Mouse (Mus musculus): ENCODE measurements around the gene Fhl3. TPM values are rescaled to one million over a fixed set of nuclear protein-coding genes. Genes with fewer than 3 reads are reported as not detected.

Gene Fhl3
- polyA plus RNA-seq, 1 experiment from 2014 or later: 3.9 TPM

DNA sequence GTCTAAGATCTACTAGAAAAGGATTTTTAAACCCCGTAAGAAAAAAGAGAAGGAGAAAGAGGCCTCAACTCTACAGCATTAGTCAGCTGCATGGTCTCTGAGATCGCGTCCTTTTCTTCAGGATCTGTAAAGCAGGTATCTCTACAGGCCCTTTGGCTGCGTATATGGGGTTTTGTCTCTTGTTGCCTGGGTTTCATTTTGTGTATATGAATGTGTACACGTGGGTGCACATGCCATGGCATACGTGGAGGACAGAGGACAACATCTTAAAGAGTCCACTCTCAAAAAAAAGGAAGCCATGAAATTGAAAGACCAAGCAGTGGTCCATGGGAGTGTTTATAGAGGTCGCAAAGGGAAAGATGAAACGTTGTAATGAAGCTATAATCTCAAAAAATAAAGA is 9.0 kb upstream of the Fhl3 start:
- no peak overlapping the region for H3K27ac ChIP-seq

DNA sequence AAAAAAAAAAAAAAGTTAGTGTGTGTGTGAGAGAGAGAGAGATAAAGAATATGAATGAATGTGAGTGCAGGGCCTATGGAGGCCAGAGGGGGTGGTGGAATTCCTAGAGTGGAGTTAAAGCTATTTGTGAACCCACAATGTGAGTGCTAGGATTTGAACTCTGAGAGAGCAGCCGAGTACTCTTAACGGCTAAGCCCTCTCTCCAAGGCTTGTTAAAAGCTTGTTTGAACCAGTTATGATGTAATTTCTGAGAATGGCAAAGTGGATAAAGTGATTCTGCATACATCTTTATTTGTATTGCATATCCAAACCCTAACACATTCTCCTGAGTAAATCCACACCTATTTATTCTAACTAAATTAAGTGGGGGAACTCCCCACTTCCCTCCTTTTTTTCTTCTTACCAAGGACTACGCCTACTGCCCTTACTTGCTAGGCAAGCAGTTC is 8.1 kb upstream of the Fhl3 start:
- DNase-seq (ENCODE audit: low spot score): no peak
- H3K36me3 ChIP-seq: peaks cover 14% of the 10 kb centered on the region; the same call in 1 of the 2 replicates
- peaks cover 14% of the 10 kb centered on the region for H3K27me3 ChIP-seq (ENCODE audit: insufficient read depth, poor library complexity, severe bottlenecking)
- H3K4me1 ChIP-seq: peaks cover 14% of the 10 kb centered on the region; the same call in 1 of the 2 replicates
- WGBS: 63% methylated on average over 3 of the region's 3 CpGs
- H3K4me3 ChIP-seq: peak overlapping the region; percentile 88
- peak overlapping the region; percentile 92; the same call in 1 of the 2 replicates for H3K27ac ChIP-seq
- no peaks in the 10 kb centered on the region for H3K9me3 ChIP-seq

More for the DNA sequence above, 9.0 kb upstream of the Fhl3 start:
- H3K36me3 ChIP-seq: peaks cover 18% of the 10 kb centered on the region; the same call in 1 of the 2 replicates
- DNase-seq (ENCODE audit: low spot score): no peak
- peaks cover 14% of the 10 kb centered on the region for H3K27me3 ChIP-seq (ENCODE audit: insufficient read depth, poor library complexity, severe bottlenecking)
- H3K4me1 ChIP-seq: peaks cover 14% of the 10 kb centered on the region; the same call in 1 of the 2 replicates
- 80% methylated on average over 8 of the region's 8 CpGs for WGBS
- no peaks in the 10 kb centered on the region for H3K9me3 ChIP-seq
- no peak overlapping the region for H3K4me3 ChIP-seq

DNA sequence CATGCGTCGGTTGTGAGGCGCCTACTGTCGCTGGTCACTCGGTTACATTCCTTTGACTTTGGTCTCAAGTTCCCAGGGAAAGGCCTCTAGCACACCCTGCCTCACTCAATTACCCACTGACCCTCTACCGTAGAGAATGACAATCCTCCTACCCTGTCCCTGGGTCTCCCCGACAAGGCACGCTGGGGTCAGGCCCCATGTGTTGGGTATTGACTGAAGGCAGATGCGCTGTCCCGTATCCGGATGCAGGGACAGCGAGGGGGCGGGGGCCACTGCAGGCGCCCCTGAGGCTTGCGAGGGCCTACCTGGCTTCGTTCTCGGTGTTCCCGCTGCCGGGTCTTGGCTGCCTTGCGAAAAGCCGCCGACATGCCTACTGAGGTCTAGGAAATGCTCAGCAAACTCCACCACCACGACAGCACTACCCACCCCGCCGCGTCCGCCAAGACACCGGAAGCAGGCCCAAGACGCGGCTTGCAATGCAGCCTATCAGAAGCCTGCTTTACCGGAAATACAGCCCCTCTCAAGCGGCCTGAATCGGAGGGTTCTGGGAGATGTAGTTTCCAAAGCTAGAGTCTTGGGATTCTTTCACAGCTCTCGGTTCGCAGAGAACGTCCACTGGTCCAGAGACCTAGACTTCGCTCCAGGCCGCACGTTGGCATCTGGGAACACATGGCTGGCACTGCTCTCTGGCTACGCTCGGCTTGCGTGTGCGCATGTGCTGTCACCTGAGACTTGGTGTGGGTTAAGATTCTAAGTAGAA is 7.2 kb upstream of the Fhl3 start, which contains the start of gene Utp11:
TSS of gene Utp11 (minus strand) at position 466 of the 760 bp plus-strand sequence.
- Histone ChIP-seq H3K4me3 (peak within 1 kb of the TSS; percentile 88), H3K27ac (peak within 1 kb of the TSS; percentile 92), H3K27me3 (ENCODE audit: insufficient read depth, poor library complexity, severe bottlenecking) (peaks cover 14% of the 10 kb centered on the region), H3K4me1 (peaks cover 14% of the 10 kb centered on the region; the same call in 1 of the 2 replicates), H3K9me3 (no peaks in the 10 kb centered on the region), H3K36me3 (0 out of 2 replicates have a peak, but pooled peaks cover 8% of the 10 kb centered on the region)
- DNase-seq (ENCODE audit: low spot score): peak; percentile 96
- under 1% methylated on average over 43 of the region's 43 CpGs for WGBS

DNA sequence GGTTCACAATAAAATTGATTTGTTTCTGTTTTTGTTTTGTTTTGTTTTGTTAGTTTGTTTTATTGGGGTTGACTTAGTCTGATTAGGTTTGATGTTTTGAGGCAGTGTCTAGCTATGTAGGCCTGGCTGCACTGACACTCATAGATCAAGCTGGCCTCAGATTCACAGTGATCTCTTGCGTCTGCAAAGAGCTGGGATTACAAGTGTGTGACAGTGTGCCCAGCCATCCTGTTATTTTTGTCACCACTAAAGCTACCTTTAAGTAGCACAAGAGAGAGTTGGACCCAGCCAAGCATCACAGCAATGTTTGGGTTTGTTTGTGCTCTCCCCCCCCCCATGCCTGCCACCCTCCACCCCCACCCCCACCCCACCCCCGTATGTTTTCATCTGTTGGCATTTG is 5.9 kb upstream of the Fhl3 start:
- H3K4me1 ChIP-seq: peaks cover 15% of the 10 kb centered on the region
- 68% methylated on average over 2 of the region's 2 CpGs for WGBS
- no peaks in the 10 kb centered on the region for H3K9me3 ChIP-seq
- no peaks in the 10 kb centered on the region for H3K36me3 ChIP-seq
- no peak overlapping the region for H3K27ac ChIP-seq
- H3K27me3 ChIP-seq (ENCODE audit: insufficient read depth, poor library complexity, severe bottlenecking): peaks cover 14% of the 10 kb centered on the region
- no peak for DNase-seq (ENCODE audit: low spot score)
- no peak overlapping the region for H3K4me3 ChIP-seq

DNA sequence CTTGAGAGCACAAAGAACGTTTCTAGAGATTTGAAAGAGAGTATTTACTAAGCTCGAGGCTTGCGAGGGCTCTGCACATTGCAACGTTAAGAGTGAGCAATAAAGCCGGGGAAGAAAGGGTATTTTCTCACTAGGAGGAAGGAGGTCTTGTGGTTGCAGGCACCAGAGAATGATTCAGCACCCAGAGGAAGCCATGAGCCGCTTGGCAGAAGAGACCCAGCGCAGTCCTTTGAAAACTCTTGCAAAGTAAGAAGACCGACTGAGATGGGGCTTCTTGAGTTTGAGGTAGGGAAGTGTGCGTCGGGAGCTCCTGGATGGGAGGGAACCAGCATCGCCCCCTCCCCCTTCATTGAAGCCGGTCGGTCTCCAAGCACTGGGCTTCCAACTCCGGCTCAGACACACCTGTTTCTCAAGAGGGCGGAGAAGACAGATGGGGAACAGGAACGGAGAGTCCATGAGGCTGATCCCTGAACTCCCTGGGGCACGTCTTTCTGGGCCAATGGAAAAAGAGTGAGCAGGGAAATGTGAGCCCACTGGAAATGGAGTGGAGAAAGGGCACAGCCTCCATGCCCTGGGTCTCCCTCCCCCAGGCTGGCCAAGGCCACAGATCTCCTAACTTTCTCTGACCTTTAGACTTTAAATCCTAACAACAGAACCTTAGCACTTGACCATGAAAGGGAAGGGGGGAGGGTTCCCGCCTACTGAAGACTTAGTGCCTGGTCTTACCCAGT is 4.5 kb upstream of the Fhl3 start:
- WGBS: 19% methylated on average over 18 of the region's 18 CpGs
- Histone ChIP-seq H3K9me3 (no peaks in the 10 kb centered on the region), H3K27ac (no peak overlapping the region; the same call in 1 of the 2 replicates), H3K27me3 (ENCODE audit: insufficient read depth, poor library complexity, severe bottlenecking) (peaks cover 14% of the 10 kb centered on the region), H3K4me3 (peak overlapping the region; percentile 13; the same call in 1 of the 2 replicates), H3K36me3 (no peaks in the 10 kb centered on the region), H3K4me1 (peaks cover 28% of the 10 kb centered on the region)
- no peak for DNase-seq (ENCODE audit: low spot score)

DNA sequence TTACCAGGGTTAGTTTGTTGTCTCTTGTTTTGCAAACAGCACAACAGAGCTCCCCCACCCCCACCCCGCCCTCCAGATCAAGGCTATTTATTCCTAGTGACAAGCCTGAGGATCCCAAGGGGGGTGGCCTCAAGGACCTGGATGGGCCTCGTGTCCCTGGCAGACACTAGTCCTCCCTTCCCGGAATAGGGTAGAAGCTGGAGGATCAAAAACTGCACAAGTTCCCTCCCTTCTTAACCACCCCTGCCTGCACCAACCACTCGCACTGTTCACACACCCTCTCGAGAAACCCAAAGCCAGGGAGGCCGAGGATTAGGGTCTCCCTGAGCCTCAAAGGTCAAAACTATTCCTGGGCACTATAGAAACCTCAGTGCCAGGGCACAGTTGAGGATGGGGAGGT is 710 bp upstream of the Fhl3 start:
- peaks cover 54% of the 10 kb centered on the region for H3K4me1 ChIP-seq
- 13% methylated on average over 6 of the region's 6 CpGs for WGBS

DNA sequence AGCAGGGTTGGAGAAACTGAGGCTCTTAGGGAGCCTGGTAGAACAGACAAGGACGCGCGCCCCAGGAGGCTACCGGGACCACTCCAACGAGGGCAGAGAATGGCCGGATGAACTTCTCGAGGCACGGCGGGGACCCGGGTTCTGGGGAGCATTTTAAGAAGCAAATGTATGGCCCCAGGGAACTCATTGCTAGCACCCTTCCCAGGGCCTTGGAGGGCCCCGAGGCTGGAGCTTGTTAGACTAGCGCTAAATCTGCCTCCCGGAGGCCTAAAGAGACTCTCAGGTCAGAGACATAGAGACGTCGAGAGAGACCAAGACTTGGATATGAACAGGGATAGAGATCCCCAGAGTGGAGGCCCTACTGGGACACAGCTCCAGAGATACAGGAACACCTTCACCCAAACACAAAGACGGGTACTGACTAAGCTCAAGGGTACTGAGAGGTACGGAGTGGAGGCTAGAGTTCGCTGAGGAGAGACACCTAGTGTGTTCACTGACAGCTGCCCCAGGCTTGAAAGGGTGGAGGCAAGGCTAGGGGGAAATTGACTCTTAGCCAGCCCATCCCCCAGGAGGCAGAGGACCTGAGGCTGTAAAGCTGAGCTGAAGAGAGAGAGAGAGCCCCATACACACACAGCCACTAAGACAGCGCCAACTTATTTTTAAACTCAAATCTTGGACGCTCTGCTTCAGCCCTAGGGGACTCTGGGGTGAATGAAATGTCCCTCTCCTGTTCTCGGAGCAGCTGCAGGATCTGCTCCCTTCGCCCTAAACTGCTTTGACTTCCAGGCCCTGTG is 748 bp downstream of the Fhl3 start:
- H3K27me3 ChIP-seq (ENCODE audit: insufficient read depth, poor library complexity, severe bottlenecking): peaks cover under 1% of the 10 kb centered on the region
- DNase-seq (ENCODE audit: low spot score): no peak
- peak overlapping the region; percentile 96 for H3K27ac ChIP-seq
- peak overlapping the region; percentile 96 for H3K4me3 ChIP-seq
- peaks cover 64% of the 10 kb centered on the region for H3K4me1 ChIP-seq
- peaks cover 10% of the 10 kb centered on the region; the same call in 1 of the 2 replicates for H3K36me3 ChIP-seq
- no peaks in the 10 kb centered on the region for H3K9me3 ChIP-seq
- WGBS: 2% methylated on average over 22 of the region's 22 CpGs

More for the DNA sequence above, 710 bp upstream of the Fhl3 start:
- H3K9me3 ChIP-seq: no peaks in the 10 kb centered on the region
- H3K27me3 ChIP-seq (ENCODE audit: insufficient read depth, poor library complexity, severe bottlenecking): peaks cover 14% of the 10 kb centered on the region
- peak overlapping the region; percentile 96 for H3K27ac ChIP-seq
- H3K36me3 ChIP-seq: no peaks in the 10 kb centered on the region
- no peak for DNase-seq (ENCODE audit: low spot score)
- H3K4me3 ChIP-seq: peak overlapping the region; percentile 96

DNA sequence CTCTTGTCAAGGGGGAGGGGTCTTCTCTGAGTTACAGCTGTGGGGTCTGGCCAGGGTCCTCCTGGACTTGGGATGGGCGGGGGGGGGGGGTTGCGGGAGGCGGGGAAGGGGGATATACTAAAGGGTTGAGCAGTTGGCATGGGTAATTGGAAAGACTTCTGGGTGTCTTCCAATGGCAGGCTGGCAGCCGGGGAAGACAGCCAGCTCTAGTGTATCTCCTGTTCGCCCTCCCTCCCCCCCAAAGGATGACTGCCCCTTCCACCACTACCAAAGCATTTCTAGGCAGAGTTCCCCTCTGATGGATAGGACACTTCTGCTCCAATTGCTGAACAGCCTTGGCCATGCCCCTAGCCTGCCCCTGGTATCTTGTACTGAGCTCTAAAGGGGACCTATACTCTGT is 1.4 kb downstream of the Fhl3 start:
- no peak for DNase-seq (ENCODE audit: low spot score)
- WGBS: 29% methylated on average over 5 of the region's 5 CpGs
- H3K4me1 ChIP-seq: peaks cover 65% of the 10 kb centered on the region
- no peaks in the 10 kb centered on the region for H3K9me3 ChIP-seq
- peak overlapping the region; percentile 96 for H3K4me3 ChIP-seq
- peaks cover 14% of the 10 kb centered on the region; the same call in 1 of the 2 replicates for H3K36me3 ChIP-seq
- H3K27me3 ChIP-seq (ENCODE audit: insufficient read depth, poor library complexity, severe bottlenecking): no peaks in the 10 kb centered on the region
- peak overlapping the region; percentile 96 for H3K27ac ChIP-seq

DNA sequence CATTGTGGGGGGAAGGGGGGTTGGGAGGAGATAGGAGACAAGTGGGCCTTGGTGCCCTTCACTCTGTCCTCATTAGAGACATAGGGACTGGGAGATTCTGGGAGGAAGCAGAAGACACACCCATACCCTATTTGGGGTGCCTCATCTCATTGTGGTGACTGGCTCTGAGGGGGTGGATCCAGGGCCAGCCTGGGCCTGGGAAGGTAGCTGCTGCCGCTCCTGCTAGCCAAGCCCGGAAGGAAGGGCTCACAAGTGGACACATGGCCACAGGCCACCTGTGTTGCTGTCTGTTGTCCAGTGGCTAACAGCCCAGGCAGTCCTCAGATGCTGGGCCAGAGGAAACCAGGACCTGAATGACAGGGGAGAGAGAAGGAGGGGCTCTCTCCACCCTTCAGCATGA is 2.9 kb downstream of the Fhl3 start:
- DNase-seq (ENCODE audit: low spot score): no peak
- H3K4me3 ChIP-seq: peak overlapping the region; percentile 35
- peaks cover 20% of the 10 kb centered on the region; the same call in 1 of the 2 replicates for H3K36me3 ChIP-seq
- 20% methylated on average over 2 of the region's 2 CpGs for WGBS
- no peaks in the 10 kb centered on the region for H3K27me3 ChIP-seq (ENCODE audit: insufficient read depth, poor library complexity, severe bottlenecking)
- H3K27ac ChIP-seq: peak overlapping the region; percentile 87
- peaks cover 76% of the 10 kb centered on the region for H3K4me1 ChIP-seq
- H3K9me3 ChIP-seq: no peaks in the 10 kb centered on the region

DNA sequence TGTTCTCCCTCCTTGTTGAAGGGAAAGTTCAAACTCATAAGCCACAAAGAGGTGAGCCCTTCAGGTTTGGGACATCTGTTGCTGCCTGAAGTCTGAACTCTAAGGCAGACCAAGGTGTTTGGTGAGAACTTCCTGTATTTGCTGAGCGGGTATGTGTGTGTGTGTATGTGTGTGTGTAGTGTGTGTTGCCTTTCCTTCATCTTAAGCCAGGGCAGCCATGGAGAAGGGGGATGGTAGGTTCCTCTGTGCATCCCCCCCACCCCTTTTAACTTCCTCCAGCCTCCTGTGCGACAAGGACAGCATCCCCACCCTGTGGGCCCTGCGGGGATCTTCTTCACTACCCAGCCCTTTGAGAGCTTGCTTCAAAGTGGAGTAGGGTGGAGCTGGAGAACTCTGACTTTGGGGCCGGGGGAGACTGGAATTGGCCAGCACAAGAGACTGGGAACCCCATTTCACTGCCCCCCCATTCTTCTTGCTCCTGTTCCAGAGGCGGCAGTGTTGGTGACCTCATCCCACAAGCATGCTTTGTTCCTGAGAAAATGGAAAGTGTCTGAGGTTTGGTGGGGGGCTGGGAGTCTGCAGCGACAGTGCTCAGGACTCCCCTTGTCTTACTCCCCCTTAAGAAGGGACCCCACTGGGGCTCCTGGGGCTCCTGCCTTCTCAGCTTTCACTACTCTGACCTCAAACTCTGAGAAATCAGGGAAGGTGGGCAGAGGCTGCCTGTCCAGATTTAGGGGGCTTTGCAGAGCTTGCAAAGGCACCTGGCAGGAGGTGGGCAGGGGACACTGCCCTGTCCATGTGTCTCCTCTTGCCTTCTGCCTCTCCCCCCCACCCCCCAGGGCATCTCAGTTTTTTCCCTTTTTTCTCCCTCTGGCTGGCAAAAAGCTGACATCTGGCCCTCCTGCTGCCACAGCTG is 3.6 kb downstream of the Fhl3 start:
- H3K4me1 ChIP-seq: peaks cover 84% of the 10 kb centered on the region
- 5% methylated on average over 6 of the region's 6 CpGs for WGBS
- H3K36me3 ChIP-seq: peaks cover 20% of the 10 kb centered on the region; the same call in 1 of the 2 replicates
- peak overlapping the region; percentile 87 for H3K27ac ChIP-seq
- DNase-seq (ENCODE audit: low spot score): no peak
- peak overlapping the region; percentile 35 for H3K4me3 ChIP-seq
- no peaks in the 10 kb centered on the region for H3K9me3 ChIP-seq
- no peaks in the 10 kb centered on the region for H3K27me3 ChIP-seq (ENCODE audit: insufficient read depth, poor library complexity, severe bottlenecking)

DNA sequence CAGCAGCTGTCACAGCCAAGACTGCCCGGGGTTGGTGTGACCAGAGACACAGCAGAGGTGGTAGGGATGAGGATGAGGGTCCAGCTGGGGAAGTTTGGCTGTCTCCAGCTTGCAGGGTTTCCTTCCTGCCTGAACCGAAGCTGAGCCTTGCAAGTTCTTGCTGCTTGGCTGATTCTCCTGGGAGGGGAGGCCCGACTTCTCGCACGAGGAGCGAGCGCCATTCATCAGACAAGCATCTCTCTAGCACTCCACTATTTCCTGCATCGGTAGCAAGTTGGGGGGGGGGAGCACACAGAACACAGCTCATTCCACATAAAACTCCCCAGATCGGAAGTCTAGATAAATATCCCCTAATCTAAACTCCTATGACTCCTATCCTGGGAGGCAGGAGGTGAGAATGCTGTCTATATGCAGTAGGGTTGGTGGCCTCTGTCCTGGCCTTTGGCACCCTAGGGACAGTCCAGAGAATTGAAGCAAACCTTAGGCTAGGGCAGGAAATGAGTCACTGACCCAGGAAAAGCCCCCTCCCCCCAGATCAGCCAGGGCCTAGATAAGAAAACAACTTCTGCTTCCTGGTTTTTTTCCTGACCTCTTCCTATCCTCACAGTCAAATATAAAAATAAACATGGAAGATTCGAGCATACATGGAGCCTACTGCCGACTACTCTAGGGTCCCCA is 4.4 kb downstream of the Fhl3 start:
- H3K4me3 ChIP-seq: peak overlapping the region; percentile 35
- no peak for DNase-seq (ENCODE audit: low spot score)

More for the DNA sequence above, 4.4 kb downstream of the Fhl3 start:
- Histone ChIP-seq H3K4me1 (peaks cover 87% of the 10 kb centered on the region), H3K36me3 (peaks cover 20% of the 10 kb centered on the region; the same call in 1 of the 2 replicates), H3K27me3 (ENCODE audit: insufficient read depth, poor library complexity, severe bottlenecking) (no peaks in the 10 kb centered on the region), H3K27ac (peak overlapping the region; percentile 87), H3K9me3 (no peaks in the 10 kb centered on the region)
- WGBS: 13% methylated on average over 11 of the region's 11 CpGs
